In genomic region chr6:52228475-52229465, GRCm38 (mm10) we compare ENCODE assay signal across 12 mouse cellular contexts. TPM values are rescaled to one million over a fixed set of nuclear protein-coding genes. Genes with fewer than 3 reads are reported as not detected.
DNase-seq lines count a peak whose midpoint lies in the region; ATAC-seq and TF ChIP-seq lines count a peak whose summit lies in the region.
"Had no signal": no experiment of that assay in that cellular context is flagged by ENCODE, and none has a peak within 500 bp of the region (broad histone marks: within the 10 kb centered on the region; RNA-seq: fewer than 3 reads in every experiment).

No protein-coding gene starts in this region.

- H3K9ac ChIP-seq in neural tube, embryonic 11.5 days (ENCODE audit: low read length): peak overlapping the region; percentile 94
- no peak overlapping the region; the same call in 1 of the 2 replicates for H3K9ac ChIP-seq in intestine, postnatal 0 days (ENCODE audit: low read depth, low read length)
- peak overlapping the region; percentile 97 for H3K9ac ChIP-seq in neural tube, embryonic 12.5 days
- H3K9ac ChIP-seq in hindbrain, embryonic 16.5 days (ENCODE audit: low read depth, low read length): no peak overlapping the region
- H3K9ac ChIP-seq: embryonic facial prominence, embryonic 12.5 days; heart, embryonic 13.5 days; liver, embryonic 15.5 days had no signal

- ATAC-seq in neural tube, embryonic 11.5 days (ENCODE audit: insufficient read depth, low FRiP score, low TSS enrichment): no peak
- ATAC-seq in intestine, postnatal 0 days: no peak
- ATAC-seq in neural tube, embryonic 12.5 days (ENCODE audit: low FRiP score, low read depth): no peak
- no peak for ATAC-seq in hindbrain, embryonic 16.5 days

- under 1% methylated on average over 38 of the region's 38 CpGs for WGBS in neural tube, embryonic 11.5 days
- WGBS in intestine, postnatal 0 days: 2% methylated on average over 38 of the region's 38 CpGs
- under 1% methylated on average over 38 of the region's 38 CpGs for WGBS in neural tube, embryonic 12.5 days
- WGBS in hindbrain, embryonic 16.5 days: 3% methylated on average over 38 of the region's 38 CpGs

- no peaks in the 10 kb centered on the region for H3K9me3 ChIP-seq in neural tube, embryonic 11.5 days (ENCODE audit: control insufficient read depth, low read length)
- no peaks in the 10 kb centered on the region for H3K9me3 ChIP-seq in intestine, postnatal 0 days (ENCODE audit: control insufficient read depth)
- no peaks in the 10 kb centered on the region for H3K9me3 ChIP-seq in neural tube, embryonic 12.5 days
- H3K9me3 ChIP-seq in hindbrain, embryonic 16.5 days (ENCODE audit: control insufficient read depth, low read length): no peaks in the 10 kb centered on the region
- H3K9me3 ChIP-seq: embryonic facial prominence, embryonic 12.5 days; heart, embryonic 13.5 days; liver, embryonic 15.5 days had no signal

- peak overlapping the region; percentile 86 for H3K4me2 ChIP-seq in neural tube, embryonic 11.5 days (ENCODE audit: low read depth)
- peak overlapping the region; percentile 35 for H3K4me2 ChIP-seq in intestine, postnatal 0 days (replicated peaks; ENCODE audit: low read depth)
- peak overlapping the region; percentile 83 for H3K4me2 ChIP-seq in neural tube, embryonic 12.5 days (replicated peaks)
- H3K4me2 ChIP-seq in hindbrain, embryonic 16.5 days (ENCODE audit: low read length): no peak overlapping the region
- H3K4me2 ChIP-seq: embryonic facial prominence, embryonic 12.5 days; liver, embryonic 15.5 days had no signal

- peak; percentile 73 for DNase-seq in neural tube, embryonic 11.5 days (ENCODE audit: low spot score)
- no peak for DNase-seq in neural tube, embryonic 10.5 days (ENCODE audit: extremely low spot score, low spot score)
- DNase-seq in kidney, postnatal 4 days: peak; percentile 74 to 81
- DNase-seq in ovary, postnatal 10 days (ENCODE audit: low spot score): no peak
- DNase-seq: adrenal gland, postnatal 10 days; cerebellum, adult 2 months had no signal

- H3K4me1 ChIP-seq in neural tube, embryonic 11.5 days (ENCODE audit: control insufficient read depth, insufficient read depth, low read length): peaks cover 2% of the 10 kb centered on the region; the same call in 1 of the 2 replicates
- no peaks in the 10 kb centered on the region for H3K4me1 ChIP-seq in intestine, postnatal 0 days (replicated peaks; ENCODE audit: control insufficient read depth, insufficient read depth, low read length)
- H3K4me1 ChIP-seq in neural tube, embryonic 12.5 days: peaks cover 9% of the 10 kb centered on the region; the same call in 1 of the 2 replicates
- no peaks in the 10 kb centered on the region for H3K4me1 ChIP-seq in hindbrain, embryonic 16.5 days (ENCODE audit: control insufficient read depth, insufficient read depth, low read depth, low read length)
- H3K4me1 ChIP-seq: embryonic facial prominence, embryonic 12.5 days; liver, embryonic 15.5 days had no signal

- peak overlapping the region; percentile 94 for H3K27ac ChIP-seq in neural tube, embryonic 11.5 days (ENCODE audit: low read depth, low read length)
- no peak overlapping the region for H3K27ac ChIP-seq in intestine, postnatal 0 days (ENCODE audit: low read depth, low read length)
- H3K27ac ChIP-seq in neural tube, embryonic 12.5 days: peak overlapping the region; percentile 65
- H3K27ac ChIP-seq in hindbrain, embryonic 16.5 days (ENCODE audit: low read depth, low read length): no peak overlapping the region
- H3K27ac ChIP-seq: embryonic facial prominence, embryonic 12.5 days; heart, embryonic 13.5 days; liver, embryonic 15.5 days had no signal

- TF ChIP-seq CTCF in intestine, postnatal 0 days (IDR thresholded peaks at IDR 0.05; ENCODE audit: low read depth): no peak

- peaks cover 33% of the 10 kb centered on the region for H3K27me3 ChIP-seq in neural tube, embryonic 11.5 days (ENCODE audit: control insufficient read depth, insufficient read depth, low read length)
- H3K27me3 ChIP-seq in intestine, postnatal 0 days (replicated peaks; ENCODE audit: control insufficient read depth, insufficient read depth, low read length): peaks cover 96% of the 10 kb centered on the region
- H3K27me3 ChIP-seq in neural tube, embryonic 12.5 days (replicated peaks): peaks cover 30% of the 10 kb centered on the region
- peaks cover 69% of the 10 kb centered on the region for H3K27me3 ChIP-seq in hindbrain, embryonic 16.5 days (replicated peaks; ENCODE audit: control insufficient read depth, insufficient read depth, low read length)

- H3K4me3 ChIP-seq in neural tube, embryonic 11.5 days (ENCODE audit: low read depth, low read length): peak overlapping the region; percentile 59
- peak overlapping the region; percentile 28 for H3K4me3 ChIP-seq in intestine, postnatal 0 days (ENCODE audit: low read depth, low read length)
- H3K4me3 ChIP-seq in neural tube, embryonic 12.5 days: peak overlapping the region; percentile 66
- H3K4me3 ChIP-seq in hindbrain, embryonic 16.5 days (ENCODE audit: low read length): no peak overlapping the region
- H3K4me3 ChIP-seq: embryonic facial prominence, embryonic 12.5 days; liver, embryonic 15.5 days had no signal

- H3K36me3 ChIP-seq in neural tube, embryonic 11.5 days (ENCODE audit: control insufficient read depth, insufficient read depth, low read length): no peaks in the 10 kb centered on the region
- no peaks in the 10 kb centered on the region for H3K36me3 ChIP-seq in intestine, postnatal 0 days (ENCODE audit: control insufficient read depth, insufficient read depth)
- no peaks in the 10 kb centered on the region for H3K36me3 ChIP-seq in neural tube, embryonic 12.5 days
- no peaks in the 10 kb centered on the region for H3K36me3 ChIP-seq in hindbrain, embryonic 16.5 days (ENCODE audit: control insufficient read depth, insufficient read depth, low read length)
- H3K36me3 ChIP-seq: embryonic facial prominence, embryonic 12.5 days; heart, embryonic 13.5 days; liver, embryonic 15.5 days had no signal

RNA-seq across cellular contexts. Expression of gene Hoxa9, which starts 2.1 kb away (rescaled TPM):
- 98.8 and 105 TPM in 2 replicates for polyA plus RNA-seq in neural tube, embryonic 11.5 days (2014; fragmentation: Nextera tagmentation; extraction: Ambion mirVana)
- polyA plus RNA-seq in intestine, postnatal 0 days (2015; fragmentation: Nextera tagmentation; extraction: Ambion mirVana): 1.1 and 3.0 TPM in 2 replicates
- polyA plus RNA-seq in neural tube, embryonic 12.5 days (2016; fragmentation: Nextera tagmentation; extraction: Ambion mirVana): 124 and 131 TPM in 2 replicates
- polyA plus RNA-seq in hindbrain, embryonic 16.5 days (2015; fragmentation: Nextera tagmentation; extraction: Ambion mirVana): 0.48 and 2.4 TPM in 2 replicates
- polyA plus RNA-seq: cerebellum, adult 2 months; embryonic facial prominence, embryonic 12.5 days had no signal

RNA-seq across cellular contexts. Expression of gene Hoxa7, which starts 7.1 kb away (rescaled TPM):
- polyA plus RNA-seq in neural tube, embryonic 11.5 days (2014; fragmentation: Nextera tagmentation; extraction: Ambion mirVana): 61.2 and 71.3 TPM in 2 replicates
- 5.6 and 6.2 TPM in 2 replicates for polyA plus RNA-seq in intestine, postnatal 0 days (2015; fragmentation: Nextera tagmentation; extraction: Ambion mirVana)
- 81.2 and 102 TPM in 2 replicates for polyA plus RNA-seq in neural tube, embryonic 12.5 days (2016; fragmentation: Nextera tagmentation; extraction: Ambion mirVana)
- polyA plus RNA-seq in hindbrain, embryonic 16.5 days (2015; fragmentation: Nextera tagmentation; extraction: Ambion mirVana): 9.0 and 21.1 TPM in 2 replicates

RNA-seq across cellular contexts. Expression of gene Hoxa10, which starts 11.9 kb away (rescaled TPM):
- polyA plus RNA-seq in neural tube, embryonic 11.5 days (2014; fragmentation: Nextera tagmentation; extraction: Ambion mirVana): 70.6 and 72.8 TPM in 2 replicates
- polyA plus RNA-seq in intestine, postnatal 0 days (2015; fragmentation: Nextera tagmentation; extraction: Ambion mirVana): 0.17 and 7.8 TPM in 2 replicates
- 108 and 119 TPM in 2 replicates for polyA plus RNA-seq in neural tube, embryonic 12.5 days (2016; fragmentation: Nextera tagmentation; extraction: Ambion mirVana)
- 0.70 TPM in 1 of 2 replicates, not detected in the other for polyA plus RNA-seq in hindbrain, embryonic 16.5 days (2015; fragmentation: Nextera tagmentation; extraction: Ambion mirVana)
- polyA plus RNA-seq: cerebellum, adult 2 months; heart, embryonic 13.5 days had no signal

RNA-seq across cellular contexts. Expression of gene Gm28308, which starts 15.6 kb away (rescaled TPM):
- polyA plus RNA-seq in neural tube, embryonic 11.5 days (2014; fragmentation: Nextera tagmentation; extraction: Ambion mirVana): not detected in 2 replicates
- not detected in 2 replicates for polyA plus RNA-seq in intestine, postnatal 0 days (2015; fragmentation: Nextera tagmentation; extraction: Ambion mirVana)
- not detected in 2 replicates for polyA plus RNA-seq in neural tube, embryonic 12.5 days (2016; fragmentation: Nextera tagmentation; extraction: Ambion mirVana)
- not detected in 2 replicates for polyA plus RNA-seq in hindbrain, embryonic 16.5 days (2015; fragmentation: Nextera tagmentation; extraction: Ambion mirVana)
- polyA plus RNA-seq: cerebellum, adult 2 months; embryonic facial prominence, embryonic 12.5 days; heart, embryonic 13.5 days; liver, embryonic 15.5 days had no signal

RNA-seq across cellular contexts. Expression of gene Hoxa3, which starts 15.6 kb away (rescaled TPM):
- 20.2 TPM in 2 replicates for polyA plus RNA-seq in neural tube, embryonic 11.5 days (2014; fragmentation: Nextera tagmentation; extraction: Ambion mirVana)
- 3.4 and 3.6 TPM in 2 replicates for polyA plus RNA-seq in intestine, postnatal 0 days (2015; fragmentation: Nextera tagmentation; extraction: Ambion mirVana)
- polyA plus RNA-seq in neural tube, embryonic 12.5 days (2016; fragmentation: Nextera tagmentation; extraction: Ambion mirVana): 21.1 and 25.1 TPM in 2 replicates
- polyA plus RNA-seq in hindbrain, embryonic 16.5 days (2015; fragmentation: Nextera tagmentation; extraction: Ambion mirVana): 12.9 and 13.9 TPM in 2 replicates

Comparison
In these comparisons a context has a peak if more than half of its experiments do, and no peak if none do; other contexts are left out.
1. DNase-seq: peak in neural tube, embryonic 11.5 days (single experiment) and kidney, postnatal 4 days (2 of 2); none in neural tube, embryonic 10.5 days (single experiment) and ovary, postnatal 10 days (single experiment).
2. H3K27ac ChIP-seq: peak in neural tube, embryonic 11.5 days (single experiment) and neural tube, embryonic 12.5 days (single experiment); none in intestine, postnatal 0 days (single experiment) and hindbrain, embryonic 16.5 days (single experiment).
3. H3K9ac ChIP-seq: peak in neural tube, embryonic 11.5 days (single experiment) and neural tube, embryonic 12.5 days (single experiment); none in intestine, postnatal 0 days (single experiment) and hindbrain, embryonic 16.5 days (single experiment).
4. RNA of gene Hoxa9, which starts 2.1 kb away (polyA plus RNA-seq): 124 to 131 TPM in neural tube, embryonic 12.5 days and 98.8 to 105 TPM in neural tube, embryonic 11.5 days; 1.1 to 3.0 TPM in intestine, postnatal 0 days and 0.48 to 2.4 TPM in hindbrain, embryonic 16.5 days; every median in the first group is over 10 times any median in the second.